In genomic region chr4:120538664-120539063, GRCm38 (mm10) we compare ENCODE assay signal across 33 mouse cellular contexts. TPM values are rescaled to one million over a fixed set of nuclear protein-coding genes. Genes with fewer than 3 reads are reported as not detected.
A peak's percentile ranks its signal among the peaks of the same experiment; 100 is the strongest.
DNase-seq lines count a peak whose midpoint lies in the region; ATAC-seq and TF ChIP-seq lines count a peak whose summit lies in the region.
"Had no signal": no experiment of that assay in that cellular context is flagged by ENCODE, and none has a peak within 500 bp of the region (broad histone marks: within the 10 kb centered on the region; RNA-seq: fewer than 3 reads in every experiment).

No protein-coding gene starts in this region.

- H3K27ac ChIP-seq in hindbrain, embryonic 12.5 days = no peak overlapping the region
- H3K27ac ChIP-seq in hindbrain, embryonic 14.5 days = no peak overlapping the region
- H3K27ac ChIP-seq in liver, embryonic 14.5 days = no peak overlapping the region
- no peak overlapping the region for H3K27ac ChIP-seq in liver, embryonic 12.5 days
- H3K27ac ChIP-seq: embryonic facial prominence, embryonic 12.5 days; forebrain, embryonic 15.5 days; gastrocnemius, adult 2 months; heart, adult 2 months; heart, embryonic 13.5 days; stomach, embryonic 15.5 days had no signal

- peaks cover 62% of the 10 kb centered on the region for H3K36me3 ChIP-seq in hindbrain, embryonic 12.5 days
- H3K36me3 ChIP-seq in hindbrain, embryonic 14.5 days (replicated peaks; ENCODE audit: control insufficient read depth, insufficient read depth) = peaks cover 63% of the 10 kb centered on the region
- peaks cover 30% of the 10 kb centered on the region for H3K36me3 ChIP-seq in liver, embryonic 14.5 days (replicated peaks; ENCODE audit: control insufficient read depth, insufficient read depth, low read depth)
- peaks cover 54% of the 10 kb centered on the region for H3K36me3 ChIP-seq in liver, embryonic 12.5 days

- no peak overlapping the region for H3K4me3 ChIP-seq in hindbrain, embryonic 12.5 days
- H3K4me3 ChIP-seq in hindbrain, embryonic 14.5 days (replicated peaks; ENCODE audit: low read length) = no peak overlapping the region
- H3K4me3 ChIP-seq in liver, embryonic 14.5 days (ENCODE audit: insufficient read depth in 1 of 2, low read depth in 2 of 2, low read length in 2 of 2) = no peak overlapping the region
- no peak overlapping the region for H3K4me3 ChIP-seq in liver, embryonic 12.5 days
- H3K4me3 ChIP-seq: embryonic facial prominence, embryonic 12.5 days; forebrain, embryonic 15.5 days; gastrocnemius, adult 2 months; heart, adult 2 months; heart, embryonic 13.5 days; megakaryocyte, embryonic 14.5 days; stomach, embryonic 15.5 days had no signal

- 0 out of 2 replicates have a peak, but pooled peaks have one; percentile 11 for ATAC-seq in hindbrain, embryonic 12.5 days (ENCODE audit: low FRiP score)
- no peak for ATAC-seq in hindbrain, embryonic 14.5 days (ENCODE audit: low FRiP score)
- peak; percentile 12; the same call in 1 of the 2 replicates for ATAC-seq in liver, embryonic 14.5 days (ENCODE audit: insufficient read depth)
- no peak for ATAC-seq in liver, embryonic 12.5 days
- ATAC-seq: forebrain, embryonic 15.5 days; inflammation-experienced regulatory T-cells, adult 6 months; lung, postnatal 0 days had no signal

- WGBS in hindbrain, embryonic 12.5 days = 91% methylated on average over 10 of the region's 10 CpGs
- WGBS in hindbrain, embryonic 14.5 days = 83% methylated on average over 10 of the region's 10 CpGs
- 90% methylated on average over 10 of the region's 10 CpGs for WGBS in liver, embryonic 14.5 days (ENCODE audit: insufficient replicate concordance)
- WGBS in liver, embryonic 12.5 days (ENCODE audit: insufficient replicate concordance) = 89% methylated on average over 10 of the region's 10 CpGs

- no peaks in the 10 kb centered on the region for H3K9me3 ChIP-seq in hindbrain, embryonic 12.5 days (replicated peaks)
- no peaks in the 10 kb centered on the region for H3K9me3 ChIP-seq in hindbrain, embryonic 14.5 days (ENCODE audit: control insufficient read depth, low read length)
- H3K9me3 ChIP-seq in liver, embryonic 14.5 days (ENCODE audit: control insufficient read depth, low read length) = no peaks in the 10 kb centered on the region
- no peaks in the 10 kb centered on the region for H3K9me3 ChIP-seq in liver, embryonic 12.5 days (replicated peaks)
- H3K9me3 ChIP-seq: embryonic facial prominence, embryonic 12.5 days; forebrain, embryonic 15.5 days; G1E; heart, embryonic 13.5 days; megakaryocyte, embryonic 14.5 days; stomach, embryonic 15.5 days had no signal

- H3K27me3 ChIP-seq in hindbrain, embryonic 12.5 days = no peaks in the 10 kb centered on the region
- no peaks in the 10 kb centered on the region for H3K27me3 ChIP-seq in hindbrain, embryonic 14.5 days (ENCODE audit: control insufficient read depth, insufficient read depth, low read length)
- no peaks in the 10 kb centered on the region for H3K27me3 ChIP-seq in liver, embryonic 14.5 days (ENCODE audit: control insufficient read depth, insufficient read depth, low read length)
- H3K27me3 ChIP-seq in liver, embryonic 12.5 days (replicated peaks) = no peaks in the 10 kb centered on the region
- H3K27me3 ChIP-seq: CH12.LX; embryonic facial prominence, embryonic 12.5 days; forebrain, embryonic 15.5 days; heart, embryonic 13.5 days; stomach, embryonic 15.5 days had no signal

- no peak for TF ChIP-seq EP300 in liver, embryonic 14.5 days (IDR thresholded peaks at IDR 0.05; ENCODE audit: low read depth)

- peak; percentile 5 for DNase-seq in embryo, embryonic 10.5 days (ENCODE audit: low spot score)
- DNase-seq in embryo, embryonic 10 days (ENCODE audit: low spot score) = no peak
- DNase-seq in hindbrain, embryonic 14.5 days (ENCODE audit: low spot score) = no peak
- no peak for DNase-seq in liver, embryonic 14.5 days (ENCODE audit: low read depth in 3 of 3, low spot score in 3 of 3)
- peak; percentile 11 for DNase-seq in retina, postnatal 1 day
- DNase-seq in retina, embryonic 14.5 days (ENCODE audit: low spot score) = no peak
- DNase-seq: adrenal gland, postnatal 25 days; cerebellum, adult 11-12 months; cerebellum, postnatal 10 days; gastrocnemius, adult 2 months; gastrocnemius, postnatal 36 days; heart, adult 2 months; heart, postnatal 10 days; kidney, adult 8-10 months; kidney, postnatal 25 days; lung, adult 18-20 months; lung, postnatal 4 days; right cerebral cortex, postnatal 25 days had no signal

- H3K4me2 ChIP-seq in hindbrain, embryonic 12.5 days (replicated peaks) = no peak overlapping the region
- H3K4me2 ChIP-seq in hindbrain, embryonic 14.5 days (replicated peaks) = no peak overlapping the region
- no peak overlapping the region for H3K4me2 ChIP-seq in liver, embryonic 14.5 days (ENCODE audit: low read depth)
- H3K4me2 ChIP-seq in liver, embryonic 12.5 days = no peak overlapping the region
- H3K4me2 ChIP-seq: embryonic facial prominence, embryonic 12.5 days; forebrain, embryonic 15.5 days; heart, embryonic 13.5 days; stomach, embryonic 15.5 days had no signal

- no peak overlapping the region for H3K9ac ChIP-seq in hindbrain, embryonic 12.5 days
- no peak overlapping the region for H3K9ac ChIP-seq in hindbrain, embryonic 14.5 days
- H3K9ac ChIP-seq in liver, embryonic 14.5 days (replicated peaks) = no peak overlapping the region
- no peak overlapping the region for H3K9ac ChIP-seq in liver, embryonic 12.5 days
- H3K9ac ChIP-seq: embryonic facial prominence, embryonic 12.5 days; forebrain, embryonic 15.5 days; heart, embryonic 13.5 days; stomach, embryonic 15.5 days had no signal

- TF ChIP-seq CTCF in liver, embryonic 14.5 days (IDR thresholded peaks at IDR 0.05; ENCODE audit: low read depth) = no peak

- no peaks in the 10 kb centered on the region for H3K4me1 ChIP-seq in hindbrain, embryonic 12.5 days
- no peaks in the 10 kb centered on the region for H3K4me1 ChIP-seq in hindbrain, embryonic 14.5 days (replicated peaks; ENCODE audit: control insufficient read depth, insufficient read depth, low read length)
- no peaks in the 10 kb centered on the region for H3K4me1 ChIP-seq in liver, embryonic 14.5 days (replicated peaks; ENCODE audit: control insufficient read depth in 2 of 2, insufficient read depth in 2 of 2, low read length in 1 of 2)
- no peaks in the 10 kb centered on the region for H3K4me1 ChIP-seq in liver, embryonic 12.5 days
- H3K4me1 ChIP-seq: embryonic facial prominence, embryonic 12.5 days; forebrain, embryonic 15.5 days; heart, embryonic 13.5 days; megakaryocyte, embryonic 14.5 days; stomach, embryonic 15.5 days had no signal

RNA-seq across cellular contexts. Expression of gene Slfnl1, which starts 6.6 kb away (rescaled TPM):
- polyA plus RNA-seq in hindbrain, embryonic 12.5 days (2016; fragmentation: Nextera tagmentation; extraction: Ambion mirVana) = not detected in 2 replicates
- not detected in 2 replicates for polyA plus RNA-seq in hindbrain, embryonic 14.5 days (2014; fragmentation: Nextera tagmentation; extraction: Ambion mirVana)
- polyA plus RNA-seq in liver, embryonic 14.5 days (2012; rRNA removed) = not detected in 2 replicates
- polyA plus RNA-seq in liver, embryonic 14.5 days (2014; fragmentation: Nextera tagmentation; extraction: Ambion mirVana) = not detected in 2 replicates
- not detected in 2 replicates for polyA plus RNA-seq in liver, embryonic 12.5 days (2016; fragmentation: Nextera tagmentation; extraction: Ambion mirVana)
- polyA plus RNA-seq: embryonic facial prominence, embryonic 12.5 days; forebrain, embryonic 15.5 days; G1E; inflammation-experienced regulatory T-cells, adult 6 months; limb, embryonic 11.5 days; lung, postnatal 0 days; stomach, embryonic 15.5 days had no signal

RNA-seq across cellular contexts. Expression of gene Ctps, which starts 31.4 kb away (rescaled TPM):
- 91.0 and 93.0 TPM in 2 replicates for polyA plus RNA-seq in hindbrain, embryonic 12.5 days (2016; fragmentation: Nextera tagmentation; extraction: Ambion mirVana)
- 87.0 and 103 TPM in 2 replicates for polyA plus RNA-seq in hindbrain, embryonic 14.5 days (2014; fragmentation: Nextera tagmentation; extraction: Ambion mirVana)
- polyA plus RNA-seq in liver, embryonic 14.5 days (2012; rRNA removed) = 13.4 and 18.9 TPM in 2 replicates
- 32.9 and 36.0 TPM in 2 replicates for polyA plus RNA-seq in liver, embryonic 14.5 days (2014; fragmentation: Nextera tagmentation; extraction: Ambion mirVana)
- polyA plus RNA-seq in liver, embryonic 12.5 days (2016; fragmentation: Nextera tagmentation; extraction: Ambion mirVana) = 75.0 and 75.8 TPM in 2 replicates

RNA-seq across cellular contexts. Expression of gene Gm8439, which starts 49.9 kb away (rescaled TPM):
- polyA plus RNA-seq in hindbrain, embryonic 12.5 days (2016; fragmentation: Nextera tagmentation; extraction: Ambion mirVana) = not detected in 2 replicates
- not detected in 2 replicates for polyA plus RNA-seq in hindbrain, embryonic 14.5 days (2014; fragmentation: Nextera tagmentation; extraction: Ambion mirVana)
- not detected in 2 replicates for polyA plus RNA-seq in liver, embryonic 14.5 days (2012; rRNA removed)
- not detected in 2 replicates for polyA plus RNA-seq in liver, embryonic 14.5 days (2014; fragmentation: Nextera tagmentation; extraction: Ambion mirVana)
- not detected in 2 replicates for polyA plus RNA-seq in liver, embryonic 12.5 days (2016; fragmentation: Nextera tagmentation; extraction: Ambion mirVana)
- polyA plus RNA-seq: C2C12; embryonic facial prominence, embryonic 12.5 days; forebrain, embryonic 15.5 days; G1E; heart, adult 2 months; inflammation-experienced regulatory T-cells, adult 6 months; limb, embryonic 11.5 days; liver, adult 2 months; lung, postnatal 0 days; neural tube, embryonic 14.5 days; stomach, embryonic 15.5 days had no signal

Comparison
In these comparisons a context has a peak if more than half of its experiments do, and no peak if none do; other contexts are left out.
1. DNase-seq: peak in embryo, embryonic 10.5 days (single experiment) and retina, postnatal 1 day (single experiment); none in embryo, embryonic 10 days (single experiment), hindbrain, embryonic 14.5 days (single experiment), liver, embryonic 14.5 days (0 of 3) and retina, embryonic 14.5 days (single experiment).
2. ATAC-seq: peak in hindbrain, embryonic 12.5 days (single experiment) and liver, embryonic 14.5 days (single experiment); none in hindbrain, embryonic 14.5 days (single experiment) and liver, embryonic 12.5 days (single experiment).